Mouse (Mus musculus) neural tube, embryonic 14.5 days (tissue): ENCODE results near the gene Clybl. TPM values are rescaled to one million over a fixed set of nuclear protein-coding genes. Genes with fewer than 3 reads are reported as not detected.

Experiments used
- ATAC-seq: fragments of 200-750 bp; cut with Nextera tagmentation; 2 replicates; pipeline ENCODE4 v1.8.0; 2017; ENCODE audit warnings: low read depth, mild to moderate bottlenecking, moderate TSS enrichment, moderate library complexity
- H3K27ac ChIP-seq: fragments of 300-500 bp; sonication (generic); 2 replicates; pipeline ENCODE4 v1.5.1; 2014; ENCODE audit warnings: low read depth, mild to moderate bottlenecking, control low read depth, low read length, moderate library complexity, mixed read lengths
- H3K27me3 ChIP-seq: fragments of 300-500 bp; sonication (generic); 2 replicates; pipeline ENCODE4 v1.6.1; 2014; ENCODE audit warnings: low read length; ENCODE audit not compliant: control insufficient read depth, insufficient read depth
- H3K36me3 ChIP-seq: fragments of 300-500 bp; sonication (generic); 2 replicates; pipeline ENCODE4 v1.6.1; 2014; ENCODE audit warnings: low read length, mixed read lengths; ENCODE audit not compliant: control insufficient read depth, insufficient read depth
- H3K4me1 ChIP-seq: fragments of 300-500 bp; sonication (generic); 2 replicates; pipeline ENCODE4 v1.6.1; 2014; ENCODE audit warnings: low read length; ENCODE audit not compliant: control insufficient read depth, insufficient read depth
- H3K4me2 ChIP-seq: fragments of 300-500 bp; sonication (generic); 2 replicates; pipeline ENCODE4 v1.6.1; 2014; ENCODE audit warnings: mild to moderate bottlenecking, low read depth, low read length, control low read depth
- H3K4me3 ChIP-seq: fragments of 300-500 bp; sonication (generic); 2 replicates; pipeline ENCODE4 v1.5.1; 2014; ENCODE audit warnings: low read depth, low read length, control low read depth, mixed read lengths
- H3K9ac ChIP-seq: fragments of 300-500 bp; sonication (generic); replicated peaks from 2 replicates; pipeline ENCODE4 v1.6.1; 2014; ENCODE audit warnings: low read depth, mild to moderate bottlenecking, control low read depth, low read length, mixed read lengths
- H3K9me3 ChIP-seq: fragments of 300-500 bp; sonication (generic); 2 replicates; pipeline ENCODE4 v1.6.1; 2016; ENCODE audit warnings: low read length; ENCODE audit not compliant: control insufficient read depth
- WGBS: fragments of 180-500 bp; shearing (Covaris S2); extraction: QIAGEN DNeasy Blood & Tissue Kit; methylation state at CpG from one replicate; pipeline ENCODE4 v1.1.7; 2014; 5-methylcytosine and 5-hydroxymethylcytosine counted together
- polyA plus RNA-seq: library from polyadenylated mRNA; unstranded; fragments of >200 nt; fragmentation: Nextera tagmentation; extraction: Ambion mirVana; gene quantifications from 2 replicates; pipeline ENCODE4 v1.2.1, GENCODE M21; 2014

Clybl gene
- polyA plus RNA-seq, 1 experiment from 2014 or later = 9.1 TPM

- Histone ChIP-seq H3K27me3 (no peaks in the 10 kb centered on the region), H3K36me3 (no peaks in the 10 kb centered on the region), H3K4me1 (0 out of 2 replicates have a peak, but pooled peaks cover 4% of the 10 kb centered on the region), H3K9me3 (no peaks in the 10 kb centered on the region), H3K4me2 (no peak overlapping the region), H3K27ac (no peak overlapping the region), H3K9ac (no peak overlapping the region), H3K4me3 (no peak overlapping the region)
- ATAC-seq = no peak
- 77% methylated on average over 17 of the region's 17 CpGs for WGBS
These were observed 205.0 kb downstream of the Clybl start for GRCm38 (mm10) chr14:122386281-122387130.

GRCm38 (mm10) chr14:122387781-122388180 lies 206.3 kb downstream of the Clybl start:
- no peak overlapping the region for H3K4me2 ChIP-seq
- H3K9me3 ChIP-seq = no peaks in the 10 kb centered on the region
- WGBS = 91% methylated on average over 5 of the region's 5 CpGs
- no peak overlapping the region for H3K9ac ChIP-seq
- H3K36me3 ChIP-seq = no peaks in the 10 kb centered on the region
- H3K4me3 ChIP-seq = no peak overlapping the region
- no peak overlapping the region for H3K27ac ChIP-seq
- 0 out of 2 replicates have a peak, but pooled peaks cover 4% of the 10 kb centered on the region for H3K4me1 ChIP-seq
- no peak for ATAC-seq
- H3K27me3 ChIP-seq = no peaks in the 10 kb centered on the region

- Histone ChIP-seq H3K27ac (no peak overlapping the region), H3K9ac (no peak overlapping the region)
- ATAC-seq = no peak
These were observed 207.0 kb downstream of the Clybl start for GRCm38 (mm10) chr14:122388431-122389031.

GRCm38 (mm10) chr14:122389684-122390370 lies 208.3 kb downstream of the Clybl start:
- Histone ChIP-seq H3K36me3 (no peaks in the 10 kb centered on the region), H3K4me3 (no peak overlapping the region), H3K27me3 (no peaks in the 10 kb centered on the region), H3K9ac (no peak overlapping the region), H3K9me3 (no peaks in the 10 kb centered on the region), H3K4me2 (no peak overlapping the region), H3K4me1 (0 out of 2 replicates have a peak, but pooled peaks cover 4% of the 10 kb centered on the region), H3K27ac (no peak overlapping the region)
- ATAC-seq = no peak
- WGBS = 90% methylated on average over 13 of the region's 13 CpGs

More at GRCm38 (mm10) chr14:122388431-122389031, 207.0 kb downstream of the Clybl start:
- no peaks in the 10 kb centered on the region for H3K27me3 ChIP-seq
- WGBS = 41% methylated on average over 19 of the region's 19 CpGs
- H3K4me3 ChIP-seq = no peak overlapping the region
- H3K4me2 ChIP-seq = no peak overlapping the region
- H3K4me1 ChIP-seq = 0 out of 2 replicates have a peak, but pooled peaks cover 4% of the 10 kb centered on the region
- no peaks in the 10 kb centered on the region for H3K36me3 ChIP-seq
- H3K9me3 ChIP-seq = no peaks in the 10 kb centered on the region

- 0 out of 2 replicates have a peak, but pooled peaks cover 4% of the 10 kb centered on the region for H3K4me1 ChIP-seq
- H3K4me2 ChIP-seq = no peak overlapping the region
- no peaks in the 10 kb centered on the region for H3K9me3 ChIP-seq
- no peaks in the 10 kb centered on the region for H3K27me3 ChIP-seq
- no peak overlapping the region for H3K27ac ChIP-seq
- H3K4me3 ChIP-seq = no peak overlapping the region
- 62% methylated on average over 4 of the region's 4 CpGs for WGBS
- H3K36me3 ChIP-seq = no peaks in the 10 kb centered on the region
- ATAC-seq = no peak
- H3K9ac ChIP-seq = no peak overlapping the region
These were observed 209.4 kb downstream of the Clybl start for GRCm38 (mm10) chr14:122390935-122391334.

DNA sequence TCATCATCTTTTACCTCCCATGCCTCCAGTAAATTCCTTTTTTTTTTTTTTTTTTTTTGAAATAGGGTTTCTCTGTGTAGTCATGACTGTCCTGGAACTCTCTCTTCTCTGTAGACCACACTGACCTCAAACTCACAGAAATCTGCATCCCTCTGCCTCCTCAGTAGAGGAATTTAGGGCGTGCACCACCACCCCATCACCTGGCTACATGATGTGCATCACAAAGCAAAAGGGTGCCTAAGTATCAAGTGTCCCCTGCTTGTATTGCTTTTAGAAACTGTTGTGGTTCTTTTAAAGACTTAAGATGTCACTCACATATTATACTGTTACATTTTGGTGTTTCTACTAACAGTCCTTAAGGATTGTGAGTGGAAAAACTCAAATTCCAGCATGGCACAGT lies 211.6 kb downstream of the Clybl start:
- H3K36me3 ChIP-seq = no peaks in the 10 kb centered on the region
- H3K27me3 ChIP-seq = 0 out of 2 replicates have a peak, but pooled peaks cover 2% of the 10 kb centered on the region
- no peak overlapping the region for H3K9ac ChIP-seq
- no peak overlapping the region for H3K4me2 ChIP-seq
- no peaks in the 10 kb centered on the region for H3K9me3 ChIP-seq
- H3K4me3 ChIP-seq = no peak overlapping the region
- no peak overlapping the region for H3K27ac ChIP-seq
- ATAC-seq = no peak
- 0 out of 2 replicates have a peak, but pooled peaks cover 4% of the 10 kb centered on the region for H3K4me1 ChIP-seq
- WGBS = 83% methylated on average over 1 of the region's 1 CpGs

DNA sequence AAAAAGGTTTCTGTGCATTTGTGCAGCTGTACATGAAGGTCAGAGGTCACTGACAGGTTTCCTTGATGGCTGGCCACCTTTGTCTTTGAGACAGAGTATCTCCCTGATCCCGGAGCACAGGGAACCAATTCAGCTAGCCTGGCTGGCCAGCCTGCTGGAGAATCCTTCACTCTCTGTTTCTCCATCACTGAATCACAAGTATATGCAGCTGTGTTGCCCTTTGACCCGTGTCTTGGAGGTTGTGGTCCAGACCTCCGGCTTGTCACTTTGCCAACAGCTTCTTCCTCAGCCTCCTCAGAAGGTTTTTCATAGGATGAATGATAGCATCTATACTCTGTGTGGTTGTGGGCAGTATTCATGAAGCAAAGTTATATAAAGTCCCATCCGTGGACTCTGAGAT lies 217.2 kb downstream of the Clybl start:
- Histone ChIP-seq H3K4me3 (no peak overlapping the region), H3K4me2 (no peak overlapping the region), H3K9me3 (no peaks in the 10 kb centered on the region), H3K27me3 (peaks cover 11% of the 10 kb centered on the region; the same call in 1 of the 2 replicates), H3K36me3 (no peaks in the 10 kb centered on the region), H3K9ac (no peak overlapping the region), H3K27ac (no peak overlapping the region), H3K4me1 (no peaks in the 10 kb centered on the region; the same call in 1 of the 2 replicates)
- 69% methylated on average over 4 of the region's 4 CpGs for WGBS
- ATAC-seq = no peak

GRCm38 (mm10) chr14:122399906-122400305 lies 218.4 kb downstream of the Clybl start:
- ATAC-seq = no peak
- Histone ChIP-seq H3K9me3 (no peaks in the 10 kb centered on the region), H3K27me3 (peaks cover 11% of the 10 kb centered on the region; the same call in 1 of the 2 replicates), H3K4me2 (no peak overlapping the region), H3K27ac (no peak overlapping the region), H3K4me3 (no peak overlapping the region), H3K9ac (no peak overlapping the region), H3K36me3 (no peaks in the 10 kb centered on the region), H3K4me1 (no peaks in the 10 kb centered on the region; the same call in 1 of the 2 replicates)
- WGBS = 26% methylated on average over 5 of the region's 5 CpGs
